Mouse (Mus musculus): ENCODE measurements at regions not wholly inside any gene's neighbourhood (a gene's known extent, or its start where the extent isn't known, plus 50 kb on each side); places are given as distances from the start of the nearest gene placed in this dataset.

- TF ChIP-seq EP300 (IDR thresholded peaks at IDR 0.05; ENCODE audit: low read length) (0 out of 2 replicates have a peak, but pooled peaks have one; percentile 21), NELFE (IDR thresholded peaks at IDR 0.05; ENCODE audit: low read depth, low read length) (no peak)
- dilution Hi-C loops (cut with MboI; ENCODE audit: extremely low pct_ligation_motif_present, extremely low pct_unique_long_range_greater_than_20kb, low sequenced_read_pairs) (no loop called here), in situ Hi-C loops (cut with MboI; ENCODE audit: low pct_ligation_motif_present, low pct_unique_long_range_greater_than_20kb, low sequenced_read_pairs) (no loop called here)
- H3K36me3 ChIP-seq (replicated peaks in 1 of 2; ENCODE audit: control insufficient read depth in 1 of 2, insufficient read depth in 1 of 2, low read length in 1 of 2) = no peaks in the 10 kb centered on the region
- no peak overlapping the region for H3K4me3 ChIP-seq (replicated peaks in 1 of 3; ENCODE audit: low read depth in 2 of 3, low read length in 2 of 3, poor library complexity in 1 of 3)
- H3K27me3 ChIP-seq (replicated peaks) = no peaks in the 10 kb centered on the region
- H3K4me2 ChIP-seq (ENCODE audit: insufficient read depth, low read depth, poor library complexity, severe bottlenecking) = no peak overlapping the region
- H3K79me2 ChIP-seq (replicated peaks; ENCODE audit: control insufficient read depth, extremely low read depth, insufficient read depth, poor library complexity, severe bottlenecking) = no peaks in the 10 kb centered on the region
- DNase-seq (ENCODE audit: extremely low read depth) = no peak
- peaks cover 5 to 11% of the 10 kb centered on the region in 2 experiments for H3K4me1 ChIP-seq (ENCODE audit: control insufficient read depth in 1 of 2, insufficient read depth in 2 of 2)
- H3K27ac ChIP-seq (ENCODE audit: insufficient read depth, low read depth) = no peak overlapping the region
- H3K9me3 ChIP-seq (replicated peaks; ENCODE audit: low read length) = no peaks in the 10 kb centered on the region
- H3K9ac ChIP-seq (ENCODE audit: insufficient read depth, low read depth) = no peak overlapping the region
These were observed 147.1 kb upstream of the Ahr start for GRCm38 (mm10) chr12:35681864-35682449.

GRCm38 (mm10) chr12:35679903-35680302, 145.1 kb upstream of the Ahr start:
- Histone ChIP-seq H3K4me2 (ENCODE audit: insufficient read depth, low read depth, poor library complexity, severe bottlenecking) (no peak overlapping the region), H3K36me3 (replicated peaks in 1 of 2; ENCODE audit: control insufficient read depth in 1 of 2, insufficient read depth in 1 of 2, low read length in 1 of 2) (no peaks in the 10 kb centered on the region), H3K4me1 (ENCODE audit: control insufficient read depth in 1 of 2, insufficient read depth in 2 of 2) (peaks cover 0 to 2% of the 10 kb centered on the region in 2 experiments; a peak in 1 of 4 replicates), H3K4me3 (replicated peaks in 1 of 3; ENCODE audit: low read depth in 2 of 3, low read length in 2 of 3, poor library complexity in 1 of 3) (no peak overlapping the region), H3K9me3 (replicated peaks; ENCODE audit: low read length) (no peaks in the 10 kb centered on the region), H3K27me3 (replicated peaks) (no peaks in the 10 kb centered on the region), H3K9ac (ENCODE audit: insufficient read depth, low read depth) (no peak overlapping the region), H3K27ac (ENCODE audit: insufficient read depth, low read depth) (no peak overlapping the region), H3K79me2 (replicated peaks; ENCODE audit: control insufficient read depth, extremely low read depth, insufficient read depth, poor library complexity, severe bottlenecking) (no peaks in the 10 kb centered on the region)
- TF ChIP-seq MAFK (IDR thresholded peaks at IDR 0.05; ENCODE audit: insufficient replicate concordance, low read length) (no peak), CHD2 (IDR thresholded peaks at IDR 0.05; ENCODE audit: low read length) (no peak), ZC3H11A (IDR thresholded peaks at IDR 0.05; ENCODE audit: low read depth, low read length) (no peak), CTCF (conservative IDR thresholded peaks at IDR 0.05 in 1 of 2, IDR thresholded peaks at IDR 0.05 in 1 of 2; ENCODE audit: low read depth in 2 of 2, low read length in 2 of 2) (no peak), ETS1 (conservative IDR thresholded peaks at IDR 0.05; ENCODE audit: low read depth, low read length) (no peak), JUND (conservative IDR thresholded peaks at IDR 0.05; ENCODE audit: low read depth, low read length) (no peak), ZNF384 (IDR thresholded peaks at IDR 0.05; ENCODE audit: low read depth, low read length) (no peak), KAT2A (IDR thresholded peaks at IDR 0.05; ENCODE audit: insufficient replicate concordance, low read length) (no peak), MAZ (IDR thresholded peaks at IDR 0.05; ENCODE audit: low read depth, low read length) (no peak), ZKSCAN1 (IDR thresholded peaks at IDR 0.05; ENCODE audit: borderline replicate concordance, low read depth, low read length) (no peak), MYC (IDR thresholded peaks at IDR 0.05; ENCODE audit: low read depth, low read length) (no peak), TBP (conservative IDR thresholded peaks at IDR 0.05; ENCODE audit: low read depth, low read length) (no peak)
- no peak for DNase-seq (ENCODE audit: extremely low read depth)
- in situ Hi-C loops (cut with MboI; ENCODE audit: low pct_ligation_motif_present, low pct_unique_long_range_greater_than_20kb, low sequenced_read_pairs) = no loop called here
- dilution Hi-C loops (cut with MboI; ENCODE audit: extremely low pct_ligation_motif_present, extremely low pct_unique_long_range_greater_than_20kb, low sequenced_read_pairs) = no loop called here

- H3K9me3 ChIP-seq (replicated peaks; ENCODE audit: low read length) = no peaks in the 10 kb centered on the region
- no peak overlapping the region for H3K9ac ChIP-seq (ENCODE audit: insufficient read depth, low read depth)
- dilution Hi-C loops (cut with MboI; ENCODE audit: extremely low pct_ligation_motif_present, extremely low pct_unique_long_range_greater_than_20kb, low sequenced_read_pairs) (no loop called here), in situ Hi-C loops (cut with MboI; ENCODE audit: low pct_ligation_motif_present, low pct_unique_long_range_greater_than_20kb, low sequenced_read_pairs) (no loop called here)
- H3K36me3 ChIP-seq (replicated peaks in 1 of 2; ENCODE audit: control insufficient read depth in 1 of 2, insufficient read depth in 1 of 2, low read length in 1 of 2) = no peaks in the 10 kb centered on the region
- no peak overlapping the region for H3K27ac ChIP-seq (ENCODE audit: insufficient read depth, low read depth)
- no peaks in the 10 kb centered on the region for H3K79me2 ChIP-seq (replicated peaks; ENCODE audit: control insufficient read depth, extremely low read depth, insufficient read depth, poor library complexity, severe bottlenecking)
- H3K4me1 ChIP-seq (ENCODE audit: control insufficient read depth in 1 of 2, insufficient read depth in 2 of 2) = peaks cover 0 to 2% of the 10 kb centered on the region in 2 experiments; a peak in 1 of 4 replicates
- H3K4me3 ChIP-seq (replicated peaks in 1 of 3; ENCODE audit: low read depth in 2 of 3, low read length in 2 of 3, poor library complexity in 1 of 3) = no peak overlapping the region
- no peak overlapping the region for H3K4me2 ChIP-seq (ENCODE audit: insufficient read depth, low read depth, poor library complexity, severe bottlenecking)
- TF ChIP-seq NRF1 (IDR thresholded peaks at IDR 0.05; ENCODE audit: low read depth, low read length) = no peak
- TF ChIP-seq BHLHE40 (IDR thresholded peaks at IDR 0.05; ENCODE audit: low read depth, low read length) = no peak
- TF ChIP-seq IRF4 (IDR thresholded peaks at IDR 0.05; ENCODE audit: low read depth, low read length) = no peak
- TF ChIP-seq TCF12 (IDR thresholded peaks at IDR 0.05; ENCODE audit: low read depth, low read length) = no peak
- no peak for TF ChIP-seq MEF2A (IDR thresholded peaks at IDR 0.05; ENCODE audit: borderline replicate concordance, low read depth, low read length)
- no peak for TF ChIP-seq MAZ (IDR thresholded peaks at IDR 0.05; ENCODE audit: low read depth, low read length)
- no peak for TF ChIP-seq ZMIZ1 (IDR thresholded peaks at IDR 0.05; ENCODE audit: low read depth, low read length)
- TF ChIP-seq MXI1 (IDR thresholded peaks at IDR 0.05; ENCODE audit: low read depth, low read length) = no peak
- no peak for TF ChIP-seq EP300 (IDR thresholded peaks at IDR 0.05; ENCODE audit: low read length)
- no peak for TF ChIP-seq USF2 (conservative IDR thresholded peaks at IDR 0.05; ENCODE audit: low read depth, low read length)
- no peak for TF ChIP-seq MYC (IDR thresholded peaks at IDR 0.05; ENCODE audit: low read depth, low read length)
- TF ChIP-seq TBP (conservative IDR thresholded peaks at IDR 0.05; ENCODE audit: low read depth, low read length) = no peak
- no peaks in the 10 kb centered on the region for H3K27me3 ChIP-seq (replicated peaks)
- DNase-seq (ENCODE audit: extremely low read depth) = no peak
These were observed 144.2 kb upstream of the Ahr start for GRCm38 (mm10) chr12:35679025-35679424.

All from CH12.LX (cell line).